Mouse (Mus musculus): ENCODE results near the gene Aox3.

DNA sequence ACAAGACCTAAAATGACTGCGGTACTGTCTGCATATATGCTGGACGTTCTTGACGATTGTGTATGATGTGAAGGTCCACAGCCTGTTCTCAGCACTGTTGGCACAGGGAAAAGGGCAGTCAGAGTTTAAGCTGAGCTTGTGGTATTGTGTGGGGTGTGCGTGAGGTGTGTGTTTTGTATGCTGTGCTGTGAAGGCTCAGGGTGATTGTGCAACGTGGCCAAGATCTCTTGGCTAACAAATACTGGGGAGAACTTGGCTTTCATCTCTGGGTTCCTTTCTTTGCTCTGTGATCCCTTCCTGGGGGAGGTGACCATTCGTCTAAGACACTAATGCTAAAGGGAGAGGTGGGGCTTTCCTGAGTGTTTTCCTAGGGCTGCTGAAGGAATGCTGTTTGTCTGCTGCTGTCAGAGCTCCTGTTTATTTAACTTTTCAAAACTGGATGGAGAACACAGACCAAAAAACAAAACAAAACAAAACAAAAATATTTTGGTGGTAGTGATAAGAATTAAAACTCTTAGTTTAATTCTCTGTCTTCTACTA, 1.2 kb downstream of the Aox3 start:
- TF ChIP-seq CTCF (IDR thresholded peaks at IDR 0.05) = no peak
- no peak for TF ChIP-seq POLR2A (IDR thresholded peaks at IDR 0.05; ENCODE audit: insufficient read depth, low read depth, low read length)
- TF ChIP-seq EP300 (IDR thresholded peaks at IDR 0.05; ENCODE audit: insufficient read depth, low read depth, low read length) = no peak

Data from heart, adult 2 months (tissue).